Mouse (Mus musculus) brain, embryonic 18.5 days (tissue): ENCODE results near the gene Gm20807.
"Not testable (repeated sequence)": the region's sequence is repeated elsewhere in the genome, so short reads cannot be mapped to it uniquely, and the experiment has no call there.

ENCODE experiments used
- DNase-seq: peaks from one replicate; pipeline ENCODE4 v3.0.0-alpha.2; 2012; ENCODE audit warnings: low read depth, low spot score

Gene Gm20807

DNA sequence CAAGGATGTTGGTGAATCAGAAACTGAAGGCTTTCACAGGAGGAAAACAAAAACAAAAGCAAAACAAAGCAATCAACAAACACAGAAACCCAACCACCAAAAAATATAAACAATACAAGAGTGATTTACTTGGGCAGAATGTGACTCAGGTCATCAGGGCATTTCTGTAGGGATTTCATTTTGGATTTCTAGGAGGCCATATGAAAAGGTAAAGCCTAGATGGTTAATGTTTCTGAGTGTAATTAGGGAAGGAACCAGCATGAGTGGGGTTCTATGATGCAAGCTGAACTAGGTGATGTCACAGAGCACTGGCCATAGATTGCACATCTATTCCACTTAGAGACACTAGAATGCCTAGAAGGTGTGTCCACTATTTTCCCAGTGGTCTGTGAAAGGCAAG, at the start of gene Gm20807:
TSS of gene Gm20807 (plus strand) at position 301 of the 400 bp plus-strand sequence.
- not testable (repeated sequence) for DNase-seq
